Mouse (Mus musculus) neural tube, embryonic 10.5 days (tissue): ENCODE data around the gene Tmem200a.

Source experiments
- DNase-seq: peaks from one replicate; pipeline ENCODE4 v3.0.0-alpha.2; 2017; ENCODE audit warnings: low spot score; ENCODE audit errors: extremely low spot score

Tmem200a gene

DNA sequence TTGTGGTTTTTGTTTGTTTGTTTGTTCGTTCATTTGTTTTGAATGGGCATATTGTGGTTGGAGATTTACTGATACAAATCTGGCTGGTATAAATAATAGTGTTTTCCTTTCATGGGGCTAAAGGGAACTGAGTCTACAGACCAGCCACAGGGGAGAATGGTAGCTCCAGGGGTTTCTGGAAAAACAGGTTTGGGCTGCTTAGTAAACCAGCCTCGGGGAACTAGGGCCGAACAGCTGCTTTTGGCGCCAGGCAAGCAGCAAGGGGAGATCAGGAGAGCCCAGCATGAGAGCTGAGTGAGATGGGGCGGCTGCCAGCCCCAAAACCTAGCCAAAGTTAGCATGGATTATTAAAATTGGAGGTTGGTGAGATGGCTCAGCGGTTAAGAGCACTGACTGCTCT is 191.6 kb downstream of the Tmem200a start:
- no peak for DNase-seq

DNA sequence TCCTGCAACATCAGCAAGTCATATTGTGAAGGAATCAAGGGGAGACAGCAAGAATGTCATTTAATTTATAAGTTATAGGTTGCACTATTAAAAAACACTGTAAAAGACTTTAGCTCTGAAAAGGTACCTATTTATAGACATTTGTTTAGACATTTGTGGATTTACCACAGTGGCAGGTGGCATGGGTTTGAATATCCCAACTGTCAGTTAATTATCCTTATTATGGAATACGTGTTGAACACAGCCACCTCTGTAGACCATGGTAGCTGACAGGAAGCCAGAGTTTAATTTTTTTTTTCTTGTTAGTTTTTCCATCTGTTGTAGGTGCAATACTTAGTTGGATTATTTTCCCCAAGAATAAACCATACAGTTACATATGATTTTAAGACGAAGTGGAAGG is 194.3 kb downstream of the Tmem200a start:
- no peak for DNase-seq

DNA sequence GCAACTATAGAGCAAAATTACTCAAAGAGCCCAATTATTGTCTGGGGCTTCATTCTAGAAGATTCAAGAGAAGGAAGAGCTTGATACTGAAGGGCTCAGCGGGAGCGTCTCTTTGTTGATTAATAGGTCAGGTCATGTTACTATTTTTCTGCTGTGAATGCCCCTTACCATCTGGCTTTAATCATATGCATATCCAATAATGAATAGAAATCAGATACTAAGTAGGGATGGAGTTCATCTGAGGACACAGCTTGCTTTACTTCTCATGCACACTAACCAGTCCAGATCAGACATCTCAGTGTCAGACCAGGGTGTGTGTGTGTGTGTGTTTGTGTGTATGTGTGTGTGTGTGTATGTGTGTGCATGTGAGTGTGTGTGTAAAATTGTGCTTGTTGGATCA is 201.1 kb downstream of the Tmem200a start:
- DNase-seq: no peak

DNA sequence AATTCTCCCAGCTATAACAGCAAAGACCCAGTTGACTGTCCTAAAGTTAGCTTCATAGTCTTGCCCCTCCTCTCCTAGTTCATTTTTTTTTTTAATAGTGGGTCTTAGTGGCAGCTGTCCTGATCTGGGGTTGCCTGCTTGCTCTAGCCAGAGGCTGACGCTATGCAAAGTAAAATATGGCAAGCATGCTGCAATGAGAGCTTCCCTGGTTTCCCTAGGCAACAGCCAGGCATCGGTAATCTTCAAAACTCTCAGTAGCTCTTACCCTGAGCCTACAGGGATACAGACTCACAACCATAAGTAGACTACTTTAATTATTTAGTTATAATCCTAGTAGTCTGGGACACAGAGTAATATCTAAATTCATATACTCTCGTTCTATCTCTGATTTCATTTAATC is 202.0 kb downstream of the Tmem200a start:
- no peak for DNase-seq

DNA sequence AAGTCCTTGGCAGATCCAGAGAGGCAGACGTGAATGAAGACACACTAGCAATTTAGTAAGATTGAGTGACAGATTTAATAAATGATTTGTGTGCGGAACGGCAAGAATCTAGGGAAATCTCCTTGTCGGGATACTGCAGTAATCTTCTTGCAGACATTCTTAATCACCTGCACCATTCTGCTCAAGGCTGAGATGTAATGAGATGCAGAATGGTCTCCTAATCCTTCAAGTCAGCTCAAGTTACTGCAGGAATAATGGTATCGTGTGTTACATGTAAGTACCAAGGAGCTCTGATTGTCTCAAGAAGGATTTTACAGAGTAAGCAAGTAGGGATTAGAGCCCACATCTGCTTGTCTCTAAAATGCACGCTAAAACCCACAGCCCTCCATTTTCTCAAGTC is 210.1 kb downstream of the Tmem200a start:
- DNase-seq: no peak
